Mouse (Mus musculus) lung, postnatal 10 days (tissue): ENCODE measurements around the gene I830077J02Rik.
"Not testable (repeated sequence)": the region's sequence is repeated elsewhere in the genome, so short reads cannot be mapped to it uniquely, and the experiment has no call there.

ENCODE experiments used
- DNase-seq: peaks from one replicate; pipeline ENCODE4 v3.0.0; 2021

The I830077J02Rik gene

GRCm38 (mm10) chr3:105917656-105918354 is 14.7 kb downstream of the I830077J02Rik start:
- no peak for DNase-seq

- DNase-seq, result not testable (repeated sequence)
Observed at GRCm38 (mm10) chr3:105916455-105916854, 16.0 kb downstream of the I830077J02Rik start.

DNA sequence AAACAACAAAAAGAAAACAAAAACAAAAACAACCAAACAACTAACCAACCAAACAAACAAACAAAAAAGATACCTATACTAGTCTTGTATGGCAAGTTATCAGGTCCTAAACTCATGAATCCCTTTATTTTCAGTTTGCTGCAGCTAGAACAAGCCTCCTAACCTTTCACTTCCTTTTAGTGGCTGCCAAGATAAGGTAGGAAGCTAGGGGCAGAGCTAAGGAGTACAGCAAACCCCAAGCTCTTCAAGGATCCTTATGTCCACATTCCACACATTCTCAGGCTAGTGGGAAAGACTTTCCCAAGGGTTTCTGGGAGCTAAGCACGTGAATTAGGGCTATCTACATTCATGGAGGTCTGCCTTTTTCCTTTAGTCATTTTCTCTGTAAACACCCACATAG is 17.2 kb downstream of the I830077J02Rik start:
- DNase-seq, result peak; percentile 32

DNA sequence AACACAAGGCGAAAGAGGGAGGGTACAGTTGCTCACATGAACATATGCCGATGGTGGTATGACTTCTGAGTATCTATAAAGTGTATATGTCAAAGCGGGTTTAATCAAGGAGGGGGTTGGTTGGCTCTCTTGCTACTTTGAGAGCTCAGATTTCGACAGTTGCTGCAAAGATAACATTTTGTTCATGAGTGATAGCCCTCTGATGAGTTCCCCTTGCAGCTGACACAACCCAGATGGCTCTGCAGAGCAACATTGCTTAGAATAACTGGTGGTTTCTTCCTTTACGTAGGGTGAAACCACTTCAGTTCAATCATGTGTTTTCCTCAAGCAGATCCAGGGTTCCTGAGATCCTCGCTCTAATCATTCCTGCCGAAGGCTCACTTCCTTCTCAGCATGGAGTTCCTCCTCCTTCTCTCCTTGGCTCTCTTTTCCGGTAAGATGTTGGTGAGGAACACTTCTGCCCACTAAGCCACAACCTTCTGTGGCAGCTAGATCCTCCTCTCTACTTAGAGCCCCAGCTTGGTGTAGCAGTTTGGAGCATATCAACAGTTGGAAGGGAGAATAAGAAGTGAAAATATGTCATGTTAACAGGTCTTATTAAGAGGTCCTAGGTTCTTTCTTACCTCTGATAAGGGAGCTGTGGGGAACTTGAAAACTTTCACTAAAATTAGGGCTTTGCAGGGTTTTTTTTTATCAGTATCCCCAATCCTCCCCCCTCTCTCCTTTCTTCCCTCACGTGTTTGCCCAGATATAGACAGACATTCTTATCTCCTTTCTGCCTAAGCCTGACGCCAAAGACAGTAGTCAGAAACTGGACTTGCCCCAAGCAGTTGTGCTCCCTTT is 18.4 kb downstream of the I830077J02Rik start:
- no peak for DNase-seq

GRCm38 (mm10) chr3:105912097-105912880 is 20.2 kb downstream of the I830077J02Rik start:
- DNase-seq, result no peak

GRCm38 (mm10) chr3:105910519-105911190 is 21.8 kb downstream of the I830077J02Rik start:
- peak; percentile 45 for DNase-seq

DNA sequence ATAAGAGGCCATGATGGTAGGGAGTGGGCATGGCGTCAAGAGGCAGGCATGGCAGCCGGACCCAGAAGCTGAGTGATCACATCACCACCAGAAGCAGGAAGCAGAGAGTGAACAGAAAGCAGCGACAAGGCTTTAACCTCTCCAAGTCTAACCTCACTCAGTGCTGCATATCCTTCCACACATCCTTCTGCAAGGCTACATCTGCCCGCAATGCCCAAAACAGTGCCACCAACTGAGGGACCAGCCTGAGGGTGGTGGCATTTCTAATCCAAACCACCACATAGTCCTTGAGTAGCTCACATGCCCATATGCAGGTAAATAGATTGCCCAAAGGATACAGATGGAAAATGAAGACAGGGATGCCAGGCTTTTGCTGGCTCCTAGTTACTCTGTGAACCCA is 23.5 kb downstream of the I830077J02Rik start:
- DNase-seq, result no peak

DNA sequence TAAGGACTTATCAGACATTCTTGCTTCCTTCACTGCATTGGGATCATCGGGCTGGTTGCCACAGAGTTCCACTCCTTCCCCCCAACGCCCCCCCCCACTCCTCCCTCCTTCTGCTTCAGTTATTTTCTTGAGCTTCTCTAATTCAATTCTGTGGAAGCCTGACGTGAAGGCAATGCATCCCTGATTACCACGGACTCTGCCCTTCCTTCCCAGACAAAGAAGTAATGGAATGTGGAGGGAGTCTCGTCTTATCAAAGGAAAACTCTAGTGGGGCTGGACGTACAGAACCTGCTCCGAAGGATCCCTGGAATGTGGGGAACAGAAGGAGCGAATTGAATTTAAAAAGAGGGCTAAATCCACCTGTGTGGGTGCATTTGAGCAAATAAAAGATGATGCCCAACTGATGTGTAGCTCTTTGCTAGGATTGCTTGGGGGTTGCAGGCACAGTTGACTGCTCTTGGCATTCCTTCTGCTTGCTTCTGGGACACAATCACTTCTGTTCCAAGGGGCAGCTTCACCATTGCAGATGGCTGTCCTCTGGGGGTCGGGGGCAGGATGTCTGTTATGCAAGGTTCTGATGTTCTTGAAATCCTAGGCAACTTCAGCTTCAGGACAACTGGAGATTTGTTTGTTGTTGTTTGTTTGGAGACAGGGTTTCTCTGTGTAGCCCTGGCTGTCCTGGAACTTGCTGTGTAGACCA is 24.4 kb downstream of the I830077J02Rik start:
- no peak for DNase-seq

DNA sequence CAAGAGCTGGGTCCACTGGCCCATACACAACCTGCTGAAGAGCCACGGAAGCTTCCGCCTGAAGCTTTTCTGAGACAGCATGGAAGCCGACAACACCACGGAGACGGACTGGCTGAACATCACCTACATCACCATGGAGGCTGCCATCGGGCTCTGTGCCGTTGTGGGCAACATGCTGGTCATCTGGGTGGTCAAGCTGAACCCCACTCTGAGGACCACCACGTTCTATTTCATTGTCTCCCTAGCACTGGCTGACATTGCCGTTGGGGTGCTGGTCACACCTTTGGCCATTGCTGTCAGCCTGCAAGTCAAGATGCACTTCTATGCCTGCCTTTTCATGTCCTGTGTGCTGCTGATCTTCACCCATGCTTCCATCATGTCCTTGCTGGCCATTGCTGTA is 27.7 kb downstream of the I830077J02Rik start:
- no peak for DNase-seq

DNA sequence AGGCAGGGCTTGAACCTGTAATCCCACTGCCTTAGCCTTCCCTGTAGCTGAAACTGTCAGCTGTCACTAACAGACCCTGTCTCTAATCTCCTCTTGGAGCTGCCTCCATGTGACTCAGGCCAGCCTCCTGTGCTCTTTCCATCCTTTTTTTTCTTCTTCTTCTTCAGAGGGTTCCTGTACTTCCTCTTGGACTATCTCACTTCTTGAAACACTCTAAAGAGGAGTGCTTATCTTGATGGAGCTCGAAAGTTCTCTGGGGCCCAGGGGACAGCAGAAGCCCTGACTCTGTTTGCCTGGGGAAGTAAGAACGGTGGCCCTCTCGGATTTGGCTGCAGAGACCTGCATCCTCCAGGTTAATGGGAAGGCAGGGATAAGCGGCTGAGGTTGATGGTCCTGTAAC is 28.3 kb downstream of the I830077J02Rik start:
- no peak for DNase-seq

DNA sequence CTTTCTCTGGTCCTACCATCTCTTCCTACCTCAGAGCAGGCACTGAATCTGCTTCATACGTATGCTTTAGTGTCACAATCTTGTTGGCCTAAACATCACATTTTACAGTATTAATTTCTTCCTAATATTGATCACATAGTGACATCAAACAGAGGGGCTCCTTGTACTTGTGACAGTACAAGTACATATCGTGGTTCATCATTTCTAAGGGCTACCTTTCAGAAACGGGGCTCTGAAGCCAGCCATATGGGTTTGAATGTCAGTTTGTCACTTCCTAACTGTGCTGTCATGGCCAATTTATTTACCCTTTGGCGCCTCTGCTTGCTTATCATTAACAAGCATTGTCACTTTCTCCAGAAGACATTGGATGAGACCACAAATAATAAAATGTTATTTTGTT is 31.0 kb downstream of the I830077J02Rik start:
- no peak for DNase-seq

GRCm38 (mm10) chr3:105900716-105901115 is 31.7 kb downstream of the I830077J02Rik start:
- no peak for DNase-seq

DNA sequence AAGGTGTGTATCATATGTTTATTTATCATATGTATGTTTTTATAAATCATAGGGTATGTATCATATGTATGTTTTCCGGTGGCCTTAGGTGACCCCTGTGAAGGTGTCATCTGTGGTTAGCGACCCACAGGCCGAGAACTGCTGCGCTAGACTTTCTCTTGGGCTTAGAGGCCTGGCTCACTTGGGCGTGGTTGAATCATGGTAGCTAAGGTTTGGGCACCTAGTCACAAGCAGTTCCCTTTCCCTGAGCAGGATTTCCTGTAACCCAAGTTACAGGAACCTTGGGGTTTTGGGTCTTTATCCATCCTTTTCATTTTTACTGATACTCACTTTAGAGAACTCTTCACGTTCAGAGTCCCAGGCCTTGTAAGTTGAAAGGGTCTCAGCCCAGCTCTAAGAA is 32.2 kb downstream of the I830077J02Rik start:
- DNase-seq, result no peak

GRCm38 (mm10) chr3:105899394-105900147 is 32.9 kb downstream of the I830077J02Rik start:
- peak; percentile 89 for DNase-seq

GRCm38 (mm10) chr3:105898861-105899260 is 33.6 kb downstream of the I830077J02Rik start:
- no peak for DNase-seq

GRCm38 (mm10) chr3:105898325-105898724 is 34.1 kb downstream of the I830077J02Rik start:
- peak; percentile 57 for DNase-seq

- DNase-seq, result no peak
Observed at GRCm38 (mm10) chr3:105896811-105897210, 35.7 kb downstream of the I830077J02Rik start.

DNA sequence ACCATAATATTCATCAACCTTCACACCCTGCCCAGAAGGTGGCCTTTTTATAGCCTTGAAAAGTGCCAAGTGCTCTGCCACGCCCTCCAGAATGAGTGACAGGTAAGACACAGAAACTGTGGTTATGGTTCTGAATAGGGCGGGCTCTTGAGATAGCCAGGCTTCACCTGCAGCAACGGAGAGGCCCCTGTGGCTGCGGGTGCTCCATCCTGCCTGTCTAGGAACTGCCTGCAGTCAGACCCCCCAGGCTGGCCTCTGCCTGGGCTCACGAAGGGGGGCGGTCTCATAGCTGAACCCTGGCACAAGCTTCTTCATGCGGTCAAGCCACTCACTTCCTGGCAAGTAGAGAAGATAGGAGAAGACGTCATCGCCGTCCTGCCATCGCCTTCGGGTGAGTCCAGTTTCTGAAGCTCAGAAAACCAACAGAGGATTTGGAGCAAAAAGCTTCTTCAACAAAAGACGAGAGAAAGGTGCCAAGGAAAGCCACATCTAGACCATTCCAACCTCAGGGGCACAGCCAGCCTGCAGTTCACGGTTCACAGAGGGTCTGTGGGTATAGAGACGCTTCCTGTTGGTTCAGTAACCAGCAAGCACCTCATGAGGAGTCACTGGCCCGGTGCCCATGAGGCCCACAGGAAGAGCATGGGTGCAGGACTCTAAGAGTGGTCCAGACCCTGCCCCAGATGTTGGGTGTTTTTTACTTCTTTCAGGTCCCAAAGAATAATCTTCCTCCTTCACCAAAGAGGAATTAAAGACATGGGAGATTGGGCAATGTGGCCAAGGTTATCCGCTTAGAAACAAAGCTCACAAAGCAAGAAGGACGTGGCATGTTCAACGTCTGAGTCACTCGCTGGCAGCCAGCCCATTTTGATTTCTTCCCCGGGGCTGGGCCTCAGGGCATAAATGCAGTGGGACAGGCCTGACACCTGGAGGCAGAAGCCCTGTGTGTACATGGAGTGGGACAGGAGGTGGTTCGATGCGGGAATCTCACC is 37.6 kb downstream of the I830077J02Rik start:
- peak; percentile 96 for DNase-seq

DNA sequence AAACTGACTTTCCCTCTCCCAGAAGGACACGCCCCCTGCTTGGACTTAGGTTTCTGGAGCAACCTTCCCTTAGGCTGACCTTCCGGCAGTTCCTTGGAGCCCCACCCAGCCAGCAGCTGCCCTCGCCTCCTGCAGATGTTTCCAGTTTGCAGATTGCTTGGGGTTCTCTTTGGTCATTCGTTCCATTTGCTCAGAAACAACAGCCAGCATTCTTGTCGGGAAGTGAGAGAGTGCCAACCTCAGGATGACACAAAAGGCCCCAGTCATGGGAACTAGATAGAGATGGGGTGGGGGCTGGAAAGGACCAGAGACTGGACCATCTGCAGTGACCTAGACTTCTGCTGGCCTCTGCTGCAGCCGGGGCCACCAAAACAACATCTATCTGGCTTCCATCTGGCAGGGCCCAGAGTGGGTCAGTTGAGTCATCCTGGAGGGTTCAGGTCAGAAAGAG is 38.5 kb downstream of the I830077J02Rik start:
- peak; percentile 57 for DNase-seq
